Mouse (Mus musculus) spleen, adult 2 months (tissue): ENCODE results near the gene Arntl. TPM values are rescaled to one million over a fixed set of nuclear protein-coding genes. Genes with fewer than 3 reads are reported as not detected.

Experiments
- DNase-seq, 2 experiments: peaks; one replicate each; pipeline versions ENCODE4 v3.0.0 to v3.0.0-alpha.2; 2012 to 2021; ENCODE audit warnings: low spot score in 2 of 2, low read depth in 1 of 2
- H3K27ac ChIP-seq: fragments of 200-500 bp; 2 replicates; pipeline ENCODE4 v1.5.1; 2012; ENCODE audit warnings: low read length, inconsistent platforms; ENCODE audit not compliant: insufficient read depth
- H3K27me3 ChIP-seq: fragments of 200-500 bp; 2 replicates; pipeline ENCODE4 v1.6.1; 2012; ENCODE audit warnings: mild to moderate bottlenecking, moderate library complexity, low read length, inconsistent platforms; ENCODE audit not compliant: control insufficient read depth, insufficient read depth
- H3K36me3 ChIP-seq: fragments of 200-500 bp; 2 replicates; pipeline ENCODE4 v1.6.1; 2012; ENCODE audit warnings: mild to moderate bottlenecking, low read length, inconsistent platforms; ENCODE audit not compliant: control insufficient read depth, insufficient read depth
- H3K4me1 ChIP-seq: fragments of 200-500 bp; 2 replicates; pipeline ENCODE4 v1.6.1; 2011; ENCODE audit warnings: inconsistent platforms; ENCODE audit not compliant: control insufficient read depth, insufficient read depth, insufficient read length
- H3K4me3 ChIP-seq: fragments of 200-500 bp; 2 replicates; pipeline ENCODE4 v1.5.1; 2011; ENCODE audit warnings: mild to moderate bottlenecking, inconsistent platforms; ENCODE audit not compliant: insufficient read depth, insufficient read length; ENCODE audit errors: extremely low read depth
- CTCF ChIP-seq: fragments of 200-500 bp; IDR thresholded peaks from 2 replicates; pipeline ENCODE4 v1.5.1; 2011; ENCODE audit warnings: mild to moderate bottlenecking, inconsistent platforms; ENCODE audit not compliant: insufficient read depth, insufficient read length, insufficient replicate concordance; ENCODE audit errors: extremely low read depth
- POLR2A ChIP-seq: fragments of 200-500 bp; IDR thresholded peaks from 2 replicates; pipeline ENCODE4 v1.6.1; 2011; ENCODE audit warnings: low read depth, low read length, inconsistent platforms
- WGBS: fragments of 180-500 bp; shearing (Covaris S2); methylation state at CpG from one replicate; pipeline ENCODE4 v1.1.7; 2018; 5-methylcytosine and 5-hydroxymethylcytosine counted together
- polyA plus RNA-seq: library from polyadenylated mRNA; depleted of rRNA; stranded (reverse); fragments of >200 nt; gene quantifications from 2 replicates; pipeline ENCODE4 v1.2.3, GENCODE M21; 2012

The Arntl gene
- polyA plus RNA-seq, 1 experiment: 6.3 TPM

- H3K4me3 ChIP-seq: peak overlapping the region; percentile 69
- peaks cover 12% of the 10 kb centered on the region; the same call in 1 of the 2 replicates for H3K4me1 ChIP-seq
- peaks cover 7% of the 10 kb centered on the region for H3K27me3 ChIP-seq
- no peak for TF ChIP-seq CTCF
- peak; percentile 28; the same call in 1 of the 2 replicates for TF ChIP-seq POLR2A
- H3K27ac ChIP-seq: peak overlapping the region; percentile 82
- peak; percentile 15 to 35 for DNase-seq
- 1% methylated on average over 85 of the region's 98 CpGs for WGBS
- H3K36me3 ChIP-seq: no peaks in the 10 kb centered on the region
These were observed 464 bp downstream of the Arntl start for GRCm38 (mm10) chr7:113207471-113208387.

GRCm38 (mm10) chr7:113208388-113208753 is 1.1 kb downstream of the Arntl start:
- H3K27ac ChIP-seq: no peak overlapping the region
- no peak for DNase-seq
- TF ChIP-seq POLR2A (no peak), CTCF (no peak)
- H3K36me3 ChIP-seq: no peaks in the 10 kb centered on the region
- H3K4me3 ChIP-seq: peak overlapping the region; percentile 69
- peaks cover 7% of the 10 kb centered on the region for H3K27me3 ChIP-seq
- WGBS: 6% methylated on average over 19 of the region's 19 CpGs
- H3K4me1 ChIP-seq: peaks cover 12% of the 10 kb centered on the region; the same call in 1 of the 2 replicates

DNA sequence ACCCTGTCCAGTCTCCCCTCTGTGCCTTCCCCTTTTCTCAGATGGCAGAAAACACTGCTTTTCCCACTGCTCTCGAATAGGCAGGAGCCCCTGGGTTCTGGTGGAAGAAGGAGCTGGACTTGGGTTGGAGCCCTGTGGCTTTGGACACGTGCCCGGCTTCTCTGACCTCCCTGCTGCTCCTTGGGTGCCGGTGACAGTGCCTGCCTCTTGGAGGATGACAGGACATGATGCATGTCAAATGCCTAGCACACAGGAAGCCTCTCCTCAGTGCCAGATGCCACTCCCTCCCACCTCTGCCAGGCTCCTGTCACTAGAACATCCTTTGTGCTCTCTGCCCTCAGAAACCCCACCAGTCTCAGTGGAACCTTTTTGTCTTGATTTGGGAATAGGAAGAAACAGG is 3.2 kb downstream of the Arntl start:
- peak in 1 of 2 experiments; percentile 31 for DNase-seq
- peaks cover 7% of the 10 kb centered on the region; the same call in 1 of the 2 replicates for H3K27me3 ChIP-seq
- WGBS: 18% methylated on average over 4 of the region's 4 CpGs
- H3K4me1 ChIP-seq: peaks cover 12% of the 10 kb centered on the region; the same call in 1 of the 2 replicates
- no peak overlapping the region for H3K4me3 ChIP-seq
- TF ChIP-seq POLR2A (no peak), CTCF (no peak)
- H3K36me3 ChIP-seq: no peaks in the 10 kb centered on the region
- H3K27ac ChIP-seq: no peak overlapping the region

DNA sequence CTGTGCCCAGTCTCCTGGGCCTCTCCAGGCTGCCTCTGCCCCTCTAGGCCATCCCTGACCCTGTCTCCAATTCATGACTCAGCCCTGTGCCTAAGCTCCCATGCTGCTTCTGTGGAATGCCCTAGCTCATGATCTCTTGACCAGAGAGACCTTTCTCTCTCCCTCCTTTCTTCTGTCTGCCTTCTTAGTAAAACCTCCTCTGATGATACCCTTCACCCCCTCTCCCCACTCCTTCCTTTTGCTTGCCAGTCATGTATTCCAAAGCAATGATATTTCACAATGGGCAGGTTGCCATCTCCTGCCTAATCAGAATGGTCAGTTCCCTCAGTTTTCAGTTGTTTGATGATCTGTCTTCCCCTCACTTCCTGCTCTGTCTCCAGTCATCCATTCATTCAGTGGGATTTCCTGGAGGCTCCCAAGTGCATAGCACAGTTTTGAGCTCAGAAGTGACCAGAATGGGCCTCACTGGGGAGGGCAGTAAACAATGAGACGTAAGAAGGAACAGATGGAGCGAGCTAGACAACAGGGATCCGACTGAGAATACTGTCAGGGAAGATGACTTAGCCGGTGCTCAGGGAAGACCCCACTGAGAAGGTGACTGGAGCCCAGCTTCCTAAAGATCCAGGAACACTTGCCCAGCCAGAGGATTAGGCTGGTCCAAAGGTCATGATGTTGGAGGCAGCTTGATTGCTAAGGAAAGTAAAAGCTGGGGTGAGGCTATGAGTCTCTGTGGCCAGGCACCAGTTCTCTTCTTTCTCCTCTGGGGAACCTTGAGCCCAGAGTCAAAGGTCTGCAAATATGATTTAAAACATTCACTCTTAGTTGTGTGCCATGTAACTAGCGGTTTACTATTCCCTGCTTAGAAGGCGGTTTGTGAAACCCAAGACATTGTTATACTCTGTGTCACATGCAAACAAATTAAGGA is 7.2 kb downstream of the Arntl start:
- Histone ChIP-seq H3K4me1 (peaks cover 10% of the 10 kb centered on the region; the same call in 1 of the 2 replicates), H3K36me3 (no peaks in the 10 kb centered on the region), H3K4me3 (no peak overlapping the region), H3K27me3 (no peaks in the 10 kb centered on the region), H3K27ac (no peak overlapping the region)
- no peak for TF ChIP-seq POLR2A
- TF ChIP-seq CTCF: no peak
- no peak for DNase-seq
- WGBS: 74% methylated on average over 6 of the region's 6 CpGs

DNA sequence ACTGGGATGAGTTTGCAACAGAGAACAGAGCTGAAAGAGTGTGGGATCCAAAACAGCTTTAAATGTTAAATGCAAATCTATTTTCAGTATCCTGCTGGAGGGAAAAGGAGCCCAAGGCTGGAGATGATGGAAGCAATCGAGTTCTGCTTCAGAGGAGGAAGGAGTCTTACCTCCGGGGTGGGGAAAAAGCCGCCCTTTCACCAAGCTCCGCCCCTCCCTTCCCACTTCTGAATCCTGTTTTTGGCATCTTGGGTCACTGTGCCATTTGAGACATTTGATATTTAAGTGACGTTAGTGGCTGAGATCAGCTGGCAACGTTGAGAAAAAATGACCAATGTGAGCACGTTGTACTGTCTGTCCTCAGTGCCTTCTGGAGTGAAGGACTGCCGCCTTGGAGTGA is 8.9 kb downstream of the Arntl start:
- H3K27ac ChIP-seq: no peak overlapping the region
- DNase-seq: no peak
- no peak for TF ChIP-seq POLR2A
- TF ChIP-seq CTCF: no peak
- H3K27me3 ChIP-seq: no peaks in the 10 kb centered on the region
- H3K36me3 ChIP-seq: no peaks in the 10 kb centered on the region
- no peaks in the 10 kb centered on the region; the same call in 1 of the 2 replicates for H3K4me1 ChIP-seq
- no peak overlapping the region for H3K4me3 ChIP-seq
- 61% methylated on average over 8 of the region's 8 CpGs for WGBS

DNA sequence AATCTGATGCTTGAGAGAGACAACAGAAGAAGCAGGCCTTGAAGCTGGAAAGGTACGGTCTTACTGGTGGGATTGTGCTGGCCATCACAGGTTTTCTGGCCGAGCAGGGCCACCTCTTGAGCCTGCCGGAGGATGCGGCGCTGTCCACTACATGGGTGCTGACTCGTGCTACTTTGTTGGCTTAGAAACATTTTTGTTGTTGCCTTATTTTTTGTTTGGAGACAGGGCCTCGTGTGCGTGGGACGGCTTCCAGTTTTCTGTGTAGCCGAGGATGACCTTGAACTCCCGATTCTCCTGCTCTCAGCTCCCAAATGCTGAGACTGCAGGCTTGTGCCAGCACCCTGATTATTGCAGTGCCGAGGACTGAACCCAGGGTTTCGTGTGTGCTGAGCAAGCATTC is 12.2 kb downstream of the Arntl start:
- WGBS: 86% methylated on average over 13 of the region's 13 CpGs
- no peak for DNase-seq
- Histone ChIP-seq H3K36me3 (no peaks in the 10 kb centered on the region), H3K4me3 (no peak overlapping the region), H3K4me1 (peaks cover 2% of the 10 kb centered on the region; the same call in 1 of the 2 replicates), H3K27me3 (no peaks in the 10 kb centered on the region), H3K27ac (no peak overlapping the region)
- no peak for TF ChIP-seq CTCF
- no peak for TF ChIP-seq POLR2A
